Mouse (Mus musculus) liver, adult 2 months (tissue): ENCODE measurements around the gene Paxip1.

Experiments used
- CTCF ChIP-seq: fragments of 200-500 bp; IDR thresholded peaks from 2 replicates; pipeline ENCODE4 v1.5.1; 2011; ENCODE audit warnings: low read depth, low read length, control low read depth
- POLR2A ChIP-seq: fragments of 200-500 bp; IDR thresholded peaks from 2 replicates; pipeline ENCODE4 v1.6.1; 2011; ENCODE audit warnings: low read length, control low read depth; ENCODE audit not compliant: insufficient read depth; ENCODE audit errors: extremely low read depth

- no peak for TF ChIP-seq CTCF
- no peak for TF ChIP-seq POLR2A
Measured at GRCm38 (mm10) chr5:27730666-27731065, 60.8 kb downstream of the Paxip1 start.
